Mouse (Mus musculus) heart, postnatal 10 days (tissue): Measurements from ENCODE around the gene Smtnl1. TPM values are rescaled to one million over a fixed set of nuclear protein-coding genes. Genes with fewer than 3 reads are reported as not detected.
"Not testable (repeated sequence)": the region's sequence is repeated elsewhere in the genome, so short reads cannot be mapped to it uniquely, and the experiment has no call there.

Experiments used
- DNase-seq, 2 experiments: peaks; one replicate each; pipeline ENCODE4 v3.0.0; 2021
- intact Hi-C: fragments of 180-260 bp; cut with DNase I; formaldehyde crosslinking; loops from one replicate; pipeline ENCODE4 v1.15.1; 2025
- total RNA-seq, 2 experiments: library from RNA; stranded (reverse); gene quantifications; 2 replicates each; pipeline ENCODE4 v1.2.3; 2021

Smtnl1 gene
- total RNA-seq, 2 experiments from 2014 or later = 0.14 TPM; not detected in 1

- intact Hi-C loops = loop anchor here (10.0 kb wide), 1 partner anchor 166 kb away; no protein-coding TSS in a partner anchor
- DNase-seq = peak in 1 of 2 experiments; percentile 44
Observed at GRCm38 (mm10) chr2:84838993-84839980, 16.8 kb upstream of the Smtnl1 start.

- intact Hi-C loops = loop anchor here (10.0 kb wide), 1 partner anchor 166 kb away; no protein-coding TSS in a partner anchor
- no peak for DNase-seq
Observed at GRCm38 (mm10) chr2:84838593-84838949, 16.1 kb upstream of the Smtnl1 start, which contains the start of gene Slc43a1. Gene Slc43a1, plus strand, starts transcription at chr2:84838850.

DNA sequence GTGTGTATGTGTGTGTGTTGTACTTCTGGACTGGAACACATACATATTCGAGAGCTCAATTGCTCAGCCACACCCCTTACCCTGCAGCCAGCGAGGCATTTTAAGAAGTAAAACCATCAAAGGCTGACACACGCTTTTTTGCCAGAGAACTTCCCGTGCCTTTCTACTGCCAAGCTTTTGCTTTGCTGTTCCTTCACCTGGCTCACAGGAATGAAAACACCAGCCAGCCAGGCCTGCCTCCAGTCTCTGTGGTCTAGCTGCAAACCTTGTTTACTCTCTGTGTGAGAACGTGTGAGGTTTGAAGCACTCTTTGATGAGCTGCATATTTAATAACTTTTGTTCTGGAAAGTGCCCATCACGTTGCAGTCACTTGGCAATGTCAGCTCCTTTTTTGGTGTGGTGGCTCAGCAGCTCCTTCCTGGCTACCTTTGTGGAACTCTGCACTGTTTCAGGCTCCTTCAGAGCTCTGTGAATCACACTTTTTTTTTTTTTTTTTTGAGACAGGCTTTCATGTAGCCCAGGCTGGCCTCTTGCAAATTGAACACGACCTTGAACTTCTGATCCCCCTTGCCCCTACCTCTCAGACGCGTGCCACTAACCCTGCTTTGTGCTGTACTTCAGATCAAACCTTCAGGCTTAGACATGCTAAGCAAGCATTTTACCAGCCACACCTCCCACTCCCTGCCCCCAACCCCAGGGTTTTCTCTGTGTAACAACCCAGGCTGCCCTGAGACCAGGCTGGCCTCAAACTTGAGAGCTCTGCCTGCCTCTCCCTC is 15.6 kb upstream of the Smtnl1 start:
- intact Hi-C loops = loop anchor here (10.0 kb wide), 1 partner anchor 167 kb away; no protein-coding TSS in a partner anchor

DNA sequence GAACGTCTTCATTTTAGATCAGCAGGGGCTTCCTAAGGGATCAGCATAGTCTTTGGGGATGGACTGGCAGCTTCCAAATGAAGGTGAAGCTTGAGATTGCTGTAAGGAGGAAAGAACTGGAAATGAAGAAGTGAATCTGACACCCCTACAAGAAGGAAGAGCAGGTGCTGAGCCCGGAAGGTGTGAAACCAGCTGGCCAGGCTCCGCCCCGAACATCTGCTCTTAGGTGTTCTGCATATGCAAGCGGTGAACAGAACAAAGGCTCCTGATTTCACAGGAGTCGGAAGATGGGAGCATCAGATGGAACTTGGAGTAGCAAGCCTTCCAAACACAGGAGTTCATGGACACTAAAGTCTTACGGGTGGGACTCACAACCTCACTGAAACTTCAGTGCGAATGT is 14.7 kb upstream of the Smtnl1 start:
- intact Hi-C loops = loop anchor here (10.0 kb wide), 1 partner anchor 168 kb away; no protein-coding TSS in a partner anchor
- no peak for DNase-seq

More for the DNA sequence above, 15.6 kb upstream of the Smtnl1 start:
- DNase-seq = no peak

DNA sequence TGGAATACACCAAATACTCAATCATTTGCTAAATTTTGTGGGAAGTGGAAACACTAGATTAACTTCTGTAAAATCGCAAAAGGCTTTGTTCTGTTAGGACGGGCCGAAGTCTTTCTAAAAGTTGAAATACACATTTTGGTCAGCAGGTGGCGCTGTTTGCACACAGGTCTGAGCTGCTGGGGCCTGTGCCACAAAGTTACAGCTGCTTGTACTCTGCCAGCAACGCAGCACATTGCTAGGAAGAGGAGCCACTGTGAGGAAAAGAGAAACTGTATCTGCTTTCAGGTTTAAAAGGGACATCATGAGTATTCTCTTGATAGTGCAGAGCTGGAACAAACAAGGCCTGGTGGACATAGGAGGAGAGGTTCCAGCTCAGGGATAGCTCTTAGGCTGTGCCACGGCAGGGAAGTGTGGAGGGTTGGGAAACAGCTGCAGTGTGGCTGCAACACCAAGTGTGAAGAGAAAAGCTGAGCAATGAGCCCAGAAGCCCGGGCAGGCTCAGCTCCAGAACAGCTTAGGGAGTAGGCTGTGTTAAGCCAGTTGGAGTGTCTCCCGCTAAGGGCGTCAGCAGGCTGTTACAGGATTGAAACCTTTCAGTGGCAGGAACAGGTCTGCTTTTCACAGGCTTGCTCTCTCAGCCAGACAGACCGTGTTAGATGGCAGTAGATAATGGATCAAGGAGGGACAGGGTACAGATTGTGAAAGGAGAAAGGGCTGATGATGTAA is 9.4 kb upstream of the Smtnl1 start:
- intact Hi-C loops = loop anchor here (1.0 to 10.0 kb wide), 4 partner anchors 23 to 173 kb away; no protein-coding TSS in a partner anchor
- peak; percentile 93 to 95 for DNase-seq

GRCm38 (mm10) chr2:84827283-84827920 is 5.0 kb upstream of the Smtnl1 start:
- intact Hi-C loops = no loop called here
- DNase-seq = peak; percentile 32 to 46

- intact Hi-C loops = no loop called here
- DNase-seq = peak; percentile 92
Observed at GRCm38 (mm10) chr2:84826488-84827282, 4.2 kb upstream of the Smtnl1 start, which contains the start of gene Timm10. Gene Timm10, plus strand, starts transcription at chr2:84826997.

GRCm38 (mm10) chr2:84823237-84823636 is 785 bp upstream of the Smtnl1 start:
- intact Hi-C loops = no loop called here
- DNase-seq = no peak

GRCm38 (mm10) chr2:84819861-84820260 is 2.6 kb downstream of the Smtnl1 start:
- intact Hi-C loops = no loop called here
- peak; percentile 69 to 77 for DNase-seq

- intact Hi-C loops = no loop called here
- DNase-seq = no peak
Observed at GRCm38 (mm10) chr2:84812676-84813075, 9.8 kb downstream of the Smtnl1 start.

- peak in 1 of 2 experiments; percentile 29 for DNase-seq
- intact Hi-C loops = no loop called here
Observed at GRCm38 (mm10) chr2:84811880-84812279, 10.6 kb downstream of the Smtnl1 start.

- intact Hi-C loops = no loop called here
- DNase-seq = peak; percentile 91 to 95
Observed at GRCm38 (mm10) chr2:84810886-84811577, 11.4 kb downstream of the Smtnl1 start.

- intact Hi-C loops = no loop called here
- no peak for DNase-seq
Observed at GRCm38 (mm10) chr2:84810526-84810885, 11.9 kb downstream of the Smtnl1 start.

DNA sequence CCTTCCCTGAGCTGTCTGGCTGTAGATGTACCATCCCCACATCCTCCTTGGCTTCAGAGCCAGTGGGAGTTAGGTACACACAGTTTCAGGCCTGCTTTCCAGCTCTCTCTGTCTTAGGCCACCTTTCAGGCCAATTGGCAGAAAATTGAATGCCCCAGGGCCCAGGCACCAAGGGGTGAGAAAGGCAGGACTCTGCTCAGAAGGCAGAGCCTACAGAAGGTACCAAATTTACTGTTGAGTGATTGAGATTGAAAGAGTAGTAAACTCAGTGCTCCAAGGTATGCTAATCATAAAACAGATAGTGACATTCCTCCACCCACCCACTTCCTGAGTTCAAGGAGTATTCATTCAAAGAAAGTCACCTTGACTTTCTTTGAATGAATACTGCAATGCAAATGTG is 13.1 kb downstream of the Smtnl1 start:
- DNase-seq = no peak
- intact Hi-C loops = no loop called here

GRCm38 (mm10) chr2:84806546-84806945 is 15.9 kb downstream of the Smtnl1 start:
- intact Hi-C loops = no loop called here
- DNase-seq = no peak

- intact Hi-C loops = no loop called here
- DNase-seq = no peak
Observed at GRCm38 (mm10) chr2:84803963-84804362, 18.5 kb downstream of the Smtnl1 start.

DNA sequence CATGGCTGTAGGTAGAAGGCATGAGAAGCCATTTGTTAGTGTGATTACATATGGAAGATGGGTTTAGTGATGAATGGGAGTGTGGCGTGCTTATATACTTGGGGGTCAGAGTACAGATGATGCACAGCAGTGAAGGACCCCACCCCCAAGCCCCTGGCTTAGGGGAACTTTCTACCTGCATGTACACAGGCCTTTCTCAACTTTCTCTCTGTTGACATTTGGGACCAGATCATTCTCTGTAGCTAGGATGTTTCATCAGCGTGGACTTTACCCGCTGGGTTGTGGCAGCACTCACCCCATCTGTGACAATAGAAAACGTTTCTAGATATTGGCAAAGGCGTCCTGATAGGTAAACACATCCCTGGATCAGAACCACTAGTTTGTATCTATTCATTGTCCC is 21.2 kb downstream of the Smtnl1 start:
- intact Hi-C loops = not testable (repeated sequence)

GRCm38 (mm10) chr2:84800304-84800703 is 22.1 kb downstream of the Smtnl1 start:
- no peak for DNase-seq
- intact Hi-C loops = no loop called here

More for the DNA sequence above, 21.2 kb downstream of the Smtnl1 start:
- not testable (repeated sequence) for DNase-seq
